Mouse (Mus musculus) intestine, embryonic 16.5 days (tissue): ENCODE results near the gene Cerkl. TPM values are rescaled to one million over a fixed set of nuclear protein-coding genes. Genes with fewer than 3 reads are reported as not detected.

ENCODE experiments used
- polyA plus RNA-seq: library from polyadenylated mRNA; unstranded; fragments of >200 nt; fragmentation: Nextera tagmentation; extraction: Ambion mirVana; gene quantifications from 2 replicates; pipeline ENCODE4 v1.2.1, GENCODE M21; 2015

Cerkl gene
- polyA plus RNA-seq, 1 experiment from 2014 or later = 1.1 TPM

Other genes with a start within 250 kb of the Cerkl start
- 2.9 and 3.2 TPM in 2 replicates for gene Itga4, start 201.4 kb downstream of the Cerkl start, polyA plus RNA-seq
- gene Neurod1, start within 50 bp of the Cerkl start, polyA plus RNA-seq = 2.9 and 3.2 TPM in 2 replicates
- 15.5 and 17.6 TPM in 2 replicates for gene Itprid2, start 178.6 kb upstream of the Cerkl start, polyA plus RNA-seq